8 mouse cellular contexts compared by ENCODE assay signal in genomic region chr6:91839010-91839871, GRCm38 (mm10). TPM values are rescaled to one million over a fixed set of nuclear protein-coding genes. Genes with fewer than 3 reads are reported as not detected.
DNase-seq lines count a peak whose midpoint lies in the region; ATAC-seq and TF ChIP-seq lines count a peak whose summit lies in the region.
"Had no signal": no experiment of that assay in that cellular context is flagged by ENCODE, and none has a peak within 500 bp of the region (broad histone marks: within the 10 kb centered on the region; RNA-seq: fewer than 3 reads in every experiment).

No protein-coding gene starts in this region.

- H3K27me3 ChIP-seq in Patski (peaks cover 59% of the 10 kb centered on the region), myocyte (ENCODE audit: control insufficient read depth, insufficient read depth, insufficient read length) (peaks cover 59% of the 10 kb centered on the region)

- no peak overlapping the region for H3K4me3 ChIP-seq in myocyte
- H3K4me3 ChIP-seq: heart, embryonic 15.5 days had no signal

- no peak for DNase-seq in Patski (ENCODE audit: low read depth, low spot score)
- peak; percentile 85 for DNase-seq in brain, adult 2 months (ENCODE audit: low read depth, low spot score)
- peak; percentile 64 to 76 for DNase-seq in frontal cortex, postnatal 10 days (ENCODE audit: low spot score in 2 of 2)
- peak; percentile 50 for DNase-seq in hindlimb bud, embryonic 11.5 days (ENCODE audit: extremely low spot score, low read depth, low spot score)
- DNase-seq in left cerebral cortex, postnatal 36 days (ENCODE audit: low spot score in 2 of 2), result peak; percentile 54 to 59
- peak; percentile 31 for DNase-seq in thymus, postnatal 0 days (ENCODE audit: low spot score)

- no peak for TF ChIP-seq POLR2A in myocyte (IDR thresholded peaks at IDR 0.05; ENCODE audit: insufficient read length, low read depth)

- no peak for TF ChIP-seq CTCF in Patski (IDR thresholded peaks at IDR 0.05)

- H3K79me2 ChIP-seq in myocyte (ENCODE audit: control insufficient read depth, insufficient read depth), result no peaks in the 10 kb centered on the region

- intact Hi-C loops in left cerebral cortex, postnatal 36 days (cut with DNase I), result no loop called here

- no peak overlapping the region for H3K4me2 ChIP-seq in myocyte (ENCODE audit: low read depth)
- H3K4me2 ChIP-seq: heart, embryonic 15.5 days had no signal

- no peaks in the 10 kb centered on the region for H3K36me3 ChIP-seq in myocyte (ENCODE audit: control insufficient read depth, insufficient read depth)
- H3K36me3 ChIP-seq: heart, embryonic 15.5 days had no signal

- POLR2A ChIA-PET in Patski (lab: Charles Lee), result interaction anchor here (0.7 kb wide), 1 partner anchor 66 kb away, joined by 3 read pairs; no protein-coding TSS in a partner anchor

- no peak overlapping the region for H3ac ChIP-seq in myocyte (ENCODE audit: control insufficient read depth, insufficient read length)

- peak; percentile 33 for ATAC-seq in Patski

- CTCF ChIA-PET in Patski (lab: Charles Lee), result no interaction called here

- in situ Hi-C loops in Patski (cut with MboI; ENCODE audit: low pct_unique_long_range_greater_than_20kb), result no loop called here

TF ChIP-seq in myocyte, 11 proteins besides CTCF, POLR2A, EP300 and RAD21:
- no peak for TF ChIP-seq E2F4 (IDR thresholded peaks at IDR 0.05; ENCODE audit: insufficient read depth)
- TF ChIP-seq REST (IDR thresholded peaks at IDR 0.05; ENCODE audit: insufficient read depth, insufficient read length), result peak; percentile 98

RNA-seq across cellular contexts. Expression of gene Grip2, which starts 12.2 kb away (rescaled TPM):
- polyA plus RNA-seq in Patski (2021) (0.04 TPM), myocyte (2012; fragmentation: generic; extraction: Trizol) (1.9 TPM)
- total RNA-seq in left cerebral cortex, postnatal 36 days (2021), result 10 to 100 TPM; 15.6 to 20.5 TPM
- 0.05 and 0.08 TPM in 2 replicates for polyA plus RNA-seq in thymus, postnatal 0 days (2015; fragmentation: Nextera tagmentation; extraction: Ambion mirVana)

RNA-seq across cellular contexts. Expression of gene Ccdc174, which starts 38.6 kb away (rescaled TPM):
- 28.3 TPM for polyA plus RNA-seq in Patski (2021)
- 10 to 100 TPM; 18.7 to 27.1 TPM for total RNA-seq in left cerebral cortex, postnatal 36 days (2021)
- 6.5 TPM for polyA plus RNA-seq in myocyte (2012; fragmentation: generic; extraction: Trizol)
- 58.5 and 62.6 TPM in 2 replicates for polyA plus RNA-seq in thymus, postnatal 0 days (2015; fragmentation: Nextera tagmentation; extraction: Ambion mirVana)
